Mouse (Mus musculus) midbrain, embryonic 12.5 days (tissue): Measurements from ENCODE around the gene Efna5. TPM values are rescaled to one million over a fixed set of nuclear protein-coding genes. Genes with fewer than 3 reads are reported as not detected.

ENCODE experiments used
- ATAC-seq: fragments of 200-750 bp; cut with Nextera tagmentation; 2 replicates; pipeline ENCODE4 v1.8.0; 2017; ENCODE audit warnings: low read depth, moderate TSS enrichment, moderate library complexity; ENCODE audit not compliant: low FRiP score
- H3K27ac ChIP-seq: fragments of 300-500 bp; sonication (generic); replicated peaks from 2 replicates; pipeline ENCODE4 v1.5.1; 2016; ENCODE audit warnings: mild to moderate bottlenecking
- H3K27me3 ChIP-seq: fragments of 300-500 bp; sonication (generic); 2 replicates; pipeline ENCODE4 v1.6.1; 2016; ENCODE audit warnings: mild to moderate bottlenecking
- H3K36me3 ChIP-seq: fragments of 300-500 bp; sonication (generic); 2 replicates; pipeline ENCODE4 v1.6.1; 2016
- H3K4me1 ChIP-seq: fragments of 300-500 bp; sonication (generic); 2 replicates; pipeline ENCODE4 v1.6.1; 2016
- H3K4me2 ChIP-seq: fragments of 300-500 bp; sonication (generic); replicated peaks from 2 replicates; pipeline ENCODE4 v1.6.1; 2016; ENCODE audit warnings: mild to moderate bottlenecking, moderate library complexity
- H3K4me3 ChIP-seq: fragments of 300-500 bp; sonication (generic); 2 replicates; pipeline ENCODE4 v1.5.1; 2016; ENCODE audit warnings: mild to moderate bottlenecking
- H3K9ac ChIP-seq: fragments of 300-500 bp; sonication (generic); replicated peaks from 2 replicates; pipeline ENCODE4 v1.6.1; 2016; ENCODE audit warnings: mild to moderate bottlenecking, moderate library complexity
- H3K9me3 ChIP-seq: fragments of 300-500 bp; sonication (generic); 2 replicates; pipeline ENCODE4 v1.6.1; 2016; ENCODE audit warnings: mild to moderate bottlenecking
- WGBS: fragments of 180-500 bp; shearing (Covaris S2); methylation state at CpG from one replicate; pipeline ENCODE4 v1.1.7; 2016; 5-methylcytosine and 5-hydroxymethylcytosine counted together
- polyA plus RNA-seq: library from polyadenylated mRNA; unstranded; fragments of >200 nt; fragmentation: Nextera tagmentation; extraction: Ambion mirVana; gene quantifications from 2 replicates; pipeline ENCODE4 v1.2.1, GENCODE M21; 2016

The Efna5 gene
- 85.4 and 115 TPM in 2 replicates for polyA plus RNA-seq

DNA sequence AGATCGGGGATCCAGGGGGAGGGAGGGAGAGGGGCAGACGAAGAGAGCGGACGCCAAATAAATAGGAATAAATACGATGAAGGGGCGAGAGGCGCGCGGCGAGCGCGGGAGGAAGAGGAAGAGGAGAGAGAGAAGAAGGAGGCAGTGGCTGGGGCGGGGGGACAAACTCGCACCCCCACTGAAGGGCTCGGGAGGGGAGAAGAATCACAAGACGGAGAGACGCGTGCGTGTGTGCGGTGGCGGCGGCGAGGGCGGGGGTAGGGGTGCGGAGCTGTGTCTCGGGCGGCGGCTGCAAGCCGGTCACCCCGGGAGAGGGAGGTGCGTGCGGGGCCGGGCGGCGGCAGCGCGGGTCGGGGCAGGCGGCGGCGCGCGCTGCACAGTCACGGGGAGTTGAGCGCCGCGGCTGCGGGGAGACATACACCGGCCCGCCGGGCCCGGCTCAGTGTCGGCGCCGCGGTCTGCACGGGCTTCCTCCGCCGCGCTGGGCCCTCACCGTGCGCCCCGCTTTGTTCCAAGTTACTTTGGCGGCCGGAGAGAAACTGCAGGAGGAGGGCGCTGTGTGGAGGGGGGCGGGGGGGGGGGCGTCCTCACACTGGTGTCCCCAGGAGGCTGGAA is at the start of gene Efna5:
Gene Efna5, minus strand, starts transcription at position 142 of the 615 bp plus-strand sequence.
- peak; percentile 27 for ATAC-seq
- Histone ChIP-seq H3K36me3 (no peaks in the 10 kb centered on the region), H3K9me3 (no peaks in the 10 kb centered on the region), H3K4me3 (peak within 1 kb of the TSS; percentile 82), H3K9ac (peak within 1 kb of the TSS; percentile 95), H3K4me2 (peak within 1 kb of the TSS; percentile 82), H3K4me1 (no peaks in the 10 kb centered on the region), H3K27ac (peak within 1 kb of the TSS; percentile 96), H3K27me3 (peaks cover 4% of the 10 kb centered on the region)
- WGBS: under 1% methylated on average over 24 of the region's 68 CpGs

DNA sequence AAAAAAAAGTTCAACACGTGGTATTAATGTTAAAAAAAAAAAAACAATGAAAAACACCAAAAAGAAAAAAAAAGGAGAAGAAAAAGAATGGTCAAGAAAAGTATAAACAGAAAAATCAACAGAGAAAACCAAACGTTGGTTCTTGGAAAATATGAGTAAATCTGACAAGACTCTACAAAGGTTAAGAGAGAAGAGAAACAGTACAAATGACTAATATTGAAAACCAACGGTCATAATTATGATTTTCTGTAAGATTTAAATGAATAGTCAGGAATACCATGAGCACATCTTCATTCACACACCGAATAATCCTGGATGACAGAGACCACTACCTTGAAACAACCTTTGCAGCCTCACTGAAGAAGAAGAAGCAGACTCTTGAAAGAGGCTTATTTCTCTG is 34.2 kb upstream of the Efna5 start:
- no peaks in the 10 kb centered on the region for H3K4me1 ChIP-seq
- no peak overlapping the region for H3K27ac ChIP-seq
- no peak overlapping the region for H3K4me3 ChIP-seq
- no peaks in the 10 kb centered on the region for H3K27me3 ChIP-seq
- ATAC-seq: no peak
- no peaks in the 10 kb centered on the region for H3K9me3 ChIP-seq
- no peaks in the 10 kb centered on the region for H3K36me3 ChIP-seq
- no peak overlapping the region for H3K9ac ChIP-seq
- H3K4me2 ChIP-seq: no peak overlapping the region
- WGBS: 87% methylated on average over 4 of the region's 4 CpGs

DNA sequence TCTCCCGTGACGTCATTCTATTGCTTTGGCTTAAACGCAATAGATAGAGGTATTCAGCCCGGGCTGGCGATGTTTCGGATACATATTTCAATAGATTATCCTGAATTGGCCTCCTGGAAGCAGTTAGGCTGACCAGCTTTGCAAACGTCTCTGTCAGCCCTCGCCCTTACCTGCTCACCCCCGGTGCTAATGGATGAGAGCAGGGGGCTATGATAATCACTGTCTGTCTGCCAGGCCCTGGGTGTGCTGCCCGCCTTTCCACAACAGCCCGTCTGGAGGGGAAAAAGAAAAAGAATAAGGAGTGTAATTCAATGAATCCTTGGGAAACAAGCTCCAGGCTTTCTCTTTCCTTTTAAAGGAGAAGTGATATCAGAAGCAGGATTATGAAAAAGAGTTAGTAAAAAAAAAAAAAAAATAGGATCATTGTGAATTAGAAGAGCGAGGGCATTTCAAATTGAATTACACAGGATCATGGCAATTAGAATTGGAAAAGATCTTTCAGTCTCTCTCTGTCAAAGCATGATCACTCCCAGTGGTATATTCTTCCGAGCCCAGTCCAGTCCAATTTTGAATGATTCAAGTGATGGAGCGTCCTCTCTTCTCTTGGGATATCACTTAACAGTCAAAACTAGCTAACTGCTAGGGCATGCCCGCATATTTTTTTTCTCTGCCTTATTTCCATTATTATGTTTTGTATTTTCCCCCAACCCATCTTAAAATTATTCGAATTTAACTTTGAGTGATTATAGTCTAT is 24.8 kb upstream of the Efna5 start:
- Histone ChIP-seq H3K4me3 (no peak overlapping the region), H3K27ac (peak overlapping the region; percentile 11; the same call in 1 of the 2 replicates), H3K27me3 (no peaks in the 10 kb centered on the region), H3K36me3 (no peaks in the 10 kb centered on the region), H3K9ac (no peak overlapping the region), H3K4me2 (0 out of 2 replicates have a peak overlapping the region, but pooled peaks have one; percentile 2), H3K4me1 (peaks cover 5% of the 10 kb centered on the region), H3K9me3 (no peaks in the 10 kb centered on the region)
- 55% methylated on average over 16 of the region's 16 CpGs for WGBS
- ATAC-seq: peak; percentile 74; the same call in 1 of the 2 replicates

DNA sequence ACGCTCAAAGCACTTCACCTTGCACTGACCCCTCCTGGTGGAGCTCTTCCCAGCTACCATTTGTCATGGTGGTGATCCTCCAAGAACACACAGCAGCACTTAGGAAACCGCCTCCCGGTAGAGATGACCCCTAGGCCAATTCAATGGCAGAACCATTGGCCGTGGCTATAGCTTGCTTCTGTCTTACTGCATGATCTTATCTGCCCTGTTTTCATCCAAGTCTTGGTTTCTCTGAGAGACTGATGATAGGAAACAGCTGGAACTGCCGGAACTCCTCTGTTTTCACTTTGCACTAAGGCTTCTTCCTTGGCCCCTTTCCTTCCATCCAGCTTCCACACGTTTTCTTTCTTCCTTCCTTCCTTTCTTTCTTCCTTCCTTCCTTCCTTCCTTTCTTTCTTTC is 17.9 kb upstream of the Efna5 start:
- no peak for ATAC-seq
- Histone ChIP-seq H3K9ac (no peak overlapping the region), H3K4me2 (no peak overlapping the region), H3K4me3 (no peak overlapping the region), H3K27me3 (no peaks in the 10 kb centered on the region), H3K27ac (no peak overlapping the region), H3K9me3 (no peaks in the 10 kb centered on the region), H3K36me3 (no peaks in the 10 kb centered on the region), H3K4me1 (no peaks in the 10 kb centered on the region)
- 91% methylated on average over 6 of the region's 6 CpGs for WGBS

DNA sequence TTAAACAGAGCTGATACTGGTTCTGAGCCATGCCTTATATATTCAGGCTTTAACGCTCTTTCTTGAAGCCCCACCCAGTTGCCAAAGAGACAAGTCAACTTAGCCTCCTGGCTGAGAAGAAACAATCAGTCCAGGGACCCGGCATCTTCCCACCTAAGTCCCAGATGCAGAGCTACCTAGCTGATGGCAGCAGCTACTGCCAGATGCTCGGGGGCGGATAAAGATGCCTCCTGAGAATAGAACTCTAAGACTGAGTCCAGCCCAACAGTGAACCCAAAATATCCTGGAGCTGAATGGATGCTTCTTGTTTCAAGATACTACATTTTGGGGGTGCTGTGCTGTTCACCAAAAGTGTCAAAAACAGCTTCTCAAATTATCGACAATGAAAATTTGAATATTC is 8.9 kb upstream of the Efna5 start:
- no peak for ATAC-seq
- WGBS: 84% methylated on average over 5 of the region's 5 CpGs
- Histone ChIP-seq H3K9me3 (no peaks in the 10 kb centered on the region), H3K36me3 (no peaks in the 10 kb centered on the region), H3K27ac (no peak overlapping the region), H3K4me2 (no peak overlapping the region), H3K27me3 (no peaks in the 10 kb centered on the region; the same call in none of the 2 replicates), H3K4me3 (no peak overlapping the region), H3K9ac (no peak overlapping the region), H3K4me1 (no peaks in the 10 kb centered on the region)

DNA sequence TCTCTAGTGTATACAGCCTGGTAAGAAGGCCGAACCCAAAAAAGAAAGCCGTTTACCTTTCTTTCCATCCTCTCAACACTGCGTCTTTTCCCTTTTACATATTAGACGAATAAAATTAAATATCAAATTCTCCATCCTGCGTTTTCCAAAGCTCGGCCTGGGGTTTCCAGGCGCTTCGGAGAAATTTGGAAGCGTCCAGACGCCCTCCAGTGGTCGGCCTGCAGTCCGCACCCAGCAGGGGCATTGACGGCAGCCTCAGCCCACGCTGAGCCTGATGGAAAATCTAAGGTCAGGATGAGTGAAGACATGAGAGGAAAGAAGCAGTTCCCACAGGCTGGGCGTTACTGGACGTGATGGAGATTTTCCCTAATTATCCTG is 3.0 kb upstream of the Efna5 start:
- Histone ChIP-seq H3K9me3 (no peaks in the 10 kb centered on the region), H3K27ac (peak overlapping the region; percentile 80), H3K4me3 (peak overlapping the region; percentile 82), H3K27me3 (no peaks in the 10 kb centered on the region; the same call in 1 of the 2 replicates), H3K36me3 (no peaks in the 10 kb centered on the region), H3K4me2 (peak overlapping the region; percentile 82), H3K9ac (peak overlapping the region; percentile 63), H3K4me1 (no peaks in the 10 kb centered on the region)
- WGBS: under 1% methylated on average over 16 of the region's 16 CpGs
- ATAC-seq: no peak

DNA sequence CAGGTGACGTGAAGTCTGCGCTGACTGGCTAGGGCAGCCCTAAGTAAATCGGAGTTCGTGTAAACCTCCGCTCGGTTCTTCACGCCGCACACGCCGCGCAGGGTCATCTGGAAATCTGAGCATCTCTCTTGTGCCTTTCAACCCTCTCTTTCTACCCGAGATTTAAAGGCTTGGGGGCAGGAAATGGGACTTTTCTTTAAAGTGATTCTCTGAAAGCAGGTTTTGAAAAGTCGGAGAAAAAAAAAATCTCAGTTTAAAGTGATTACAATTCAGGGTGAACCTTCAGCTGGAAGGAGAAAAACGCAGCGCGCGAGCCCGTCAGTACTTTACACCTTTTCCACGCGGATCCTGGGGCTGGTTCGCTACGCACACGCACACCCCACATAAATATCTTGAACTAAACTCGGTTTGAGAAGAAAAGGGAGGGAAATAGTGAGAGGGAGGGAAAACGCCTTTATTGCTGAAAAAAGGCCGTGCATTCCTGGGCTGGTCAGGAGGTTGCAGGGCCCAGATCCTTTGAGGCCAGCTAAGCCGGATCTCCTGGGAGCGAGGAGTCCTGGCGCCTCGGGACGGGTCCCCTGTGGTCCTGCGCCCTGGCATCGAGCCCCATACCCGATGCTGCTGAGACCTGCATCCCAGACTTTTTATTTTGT is 2.5 kb upstream of the Efna5 start:
- Histone ChIP-seq H3K27ac (peak overlapping the region; percentile 80), H3K4me2 (peak overlapping the region; percentile 82), H3K36me3 (no peaks in the 10 kb centered on the region), H3K4me1 (no peaks in the 10 kb centered on the region), H3K9ac (peak overlapping the region; percentile 63), H3K4me3 (peak overlapping the region; percentile 82), H3K9me3 (no peaks in the 10 kb centered on the region), H3K27me3 (no peaks in the 10 kb centered on the region; the same call in 1 of the 2 replicates)
- peak; percentile 7; the same call in 1 of the 2 replicates for ATAC-seq
- WGBS: under 1% methylated on average over 34 of the region's 34 CpGs

DNA sequence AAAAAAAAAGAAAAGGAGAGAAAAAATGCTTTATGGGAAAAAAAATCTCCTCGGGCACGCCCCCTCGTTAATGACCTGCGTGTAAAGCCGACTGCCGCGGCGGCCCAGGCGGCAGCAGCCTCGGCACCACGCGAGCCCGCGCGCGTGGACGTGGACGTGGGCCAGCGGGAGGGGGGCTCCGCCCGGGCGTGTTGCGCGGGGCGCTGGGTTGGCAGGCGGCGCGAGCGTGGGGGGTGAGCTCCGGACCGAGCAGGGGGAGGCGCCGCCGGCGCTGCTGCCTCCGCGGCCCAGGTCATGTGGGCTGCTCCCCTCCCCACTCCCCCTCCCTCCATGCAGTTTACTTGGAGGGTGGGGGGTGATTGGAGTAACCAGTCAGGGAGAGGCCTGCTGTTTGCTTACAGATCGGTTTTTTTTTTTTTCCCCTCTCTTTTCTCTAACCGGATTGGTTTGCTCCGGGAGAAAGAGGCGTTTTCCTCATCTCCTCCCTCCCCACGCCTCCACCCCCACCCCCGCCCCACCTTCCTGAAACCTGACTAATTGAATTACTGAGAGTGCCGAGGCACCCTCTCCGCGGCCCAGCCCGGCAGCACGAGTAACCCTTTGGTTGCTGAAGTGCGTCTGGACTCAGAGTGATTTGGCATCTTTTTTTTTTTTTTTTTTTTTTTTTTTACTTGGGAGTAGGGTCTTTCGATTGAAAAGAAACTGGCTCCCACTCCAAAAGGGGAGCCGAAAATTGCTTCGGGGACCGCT is 1.8 kb upstream of the Efna5 start:
- Histone ChIP-seq H3K27me3 (no peaks in the 10 kb centered on the region; the same call in 1 of the 2 replicates), H3K4me1 (no peaks in the 10 kb centered on the region), H3K27ac (peak overlapping the region; percentile 96), H3K4me2 (peak overlapping the region; percentile 82), H3K9ac (peak overlapping the region; percentile 95), H3K36me3 (no peaks in the 10 kb centered on the region), H3K9me3 (no peaks in the 10 kb centered on the region), H3K4me3 (peak overlapping the region; percentile 82)
- peak; percentile 88 for ATAC-seq
- WGBS: 0% methylated on average over 21 of the region's 53 CpGs

DNA sequence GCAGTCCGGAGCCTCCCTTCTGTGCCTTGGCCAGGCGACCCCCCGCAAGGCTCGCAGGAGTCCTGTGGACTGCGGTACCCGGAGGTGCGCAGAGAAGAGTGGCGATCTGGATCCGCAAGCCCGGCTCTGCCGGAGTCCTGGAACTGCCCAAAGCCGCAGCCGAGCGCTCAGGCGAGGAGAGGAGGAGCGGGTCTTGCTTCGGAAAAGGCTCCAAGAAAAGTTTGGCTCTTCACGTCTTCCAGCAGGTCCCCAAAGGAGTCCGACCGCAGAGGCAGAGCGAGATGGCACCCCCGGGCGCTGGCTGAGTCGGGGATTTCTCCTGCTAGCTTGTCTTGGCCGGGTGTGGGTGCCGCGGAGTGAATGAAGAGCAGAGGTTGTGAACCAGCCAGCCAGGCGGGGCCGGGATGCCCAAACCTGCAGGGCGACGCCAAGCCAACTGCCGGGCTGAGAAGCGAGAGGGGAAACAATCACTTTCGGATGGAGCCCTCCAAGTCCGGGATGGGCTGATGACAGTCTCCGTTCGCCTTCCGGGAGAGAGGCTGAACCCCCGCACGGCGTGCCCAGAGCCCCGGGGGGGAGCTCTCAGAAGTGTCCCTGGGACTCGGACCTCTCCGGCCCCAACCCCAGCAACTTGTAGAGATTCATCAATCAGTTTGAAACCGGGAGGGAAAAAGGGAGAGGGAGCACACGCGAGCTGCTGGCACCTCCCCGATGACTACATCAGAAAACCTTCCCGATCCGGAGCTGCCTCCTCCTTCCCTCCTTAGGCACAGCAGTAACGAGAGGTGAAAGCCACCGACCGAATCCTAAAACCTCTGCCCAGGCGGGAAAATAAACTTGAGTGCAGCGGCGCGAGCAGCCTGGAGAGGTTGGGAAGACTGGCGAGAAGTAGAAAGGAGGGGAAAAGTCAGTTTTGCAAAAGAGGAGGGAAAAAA is 941 bp upstream of the Efna5 start:
- WGBS: under 1% methylated on average over 54 of the region's 58 CpGs
- H3K4me3 ChIP-seq: peak overlapping the region; percentile 82
- peak overlapping the region; percentile 96 for H3K27ac ChIP-seq
- H3K4me1 ChIP-seq: no peaks in the 10 kb centered on the region
- peak; percentile 23 for ATAC-seq
- no peaks in the 10 kb centered on the region for H3K36me3 ChIP-seq
- peak overlapping the region; percentile 82 for H3K4me2 ChIP-seq
- peaks cover 4% of the 10 kb centered on the region for H3K27me3 ChIP-seq
- no peaks in the 10 kb centered on the region for H3K9me3 ChIP-seq
- peak overlapping the region; percentile 95 for H3K9ac ChIP-seq

DNA sequence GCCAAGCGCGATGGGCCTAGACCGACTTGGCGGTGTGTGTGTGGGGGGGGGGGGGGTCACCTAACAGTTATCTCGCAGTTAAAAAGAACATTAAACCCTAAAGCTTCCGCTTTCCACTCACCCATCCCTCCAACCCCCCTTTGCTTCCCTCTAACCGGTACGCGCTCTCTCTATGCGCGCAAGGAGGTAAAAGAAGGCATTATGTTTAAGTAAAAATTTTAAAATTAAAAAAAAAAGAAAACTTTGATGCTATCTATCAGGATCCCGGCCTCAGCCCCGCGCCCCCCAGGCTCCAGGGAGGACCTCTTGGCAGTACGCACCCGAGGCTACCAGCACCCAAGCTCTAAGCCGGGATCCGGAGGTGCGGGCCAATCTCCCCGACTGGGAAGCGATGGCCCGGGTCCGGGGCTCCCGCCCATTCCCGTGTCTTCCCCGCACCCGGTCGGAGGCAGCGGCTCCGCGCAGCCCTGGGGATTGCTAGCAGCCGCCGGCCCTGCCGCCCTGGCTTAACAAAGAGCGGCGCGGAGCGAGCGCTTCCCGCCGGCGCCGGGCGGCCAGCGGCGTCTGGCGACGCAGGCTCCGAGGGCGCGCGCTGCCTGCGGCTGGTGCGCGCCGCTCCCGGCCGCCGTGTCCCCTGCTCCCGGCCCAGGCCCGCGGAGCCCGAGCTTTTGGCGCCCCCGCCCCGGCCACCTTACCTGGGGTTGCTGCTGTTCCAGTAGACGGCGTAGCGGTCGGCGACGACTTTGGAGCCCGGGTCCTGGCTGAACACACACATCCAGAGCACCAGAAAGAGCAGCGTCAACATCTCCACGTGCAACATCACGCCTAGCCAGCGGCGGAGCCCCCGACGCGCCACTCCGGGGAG is 574 bp downstream of the Efna5 start:
- H3K36me3 ChIP-seq: no peaks in the 10 kb centered on the region
- H3K27me3 ChIP-seq: peaks cover 4% of the 10 kb centered on the region
- peak overlapping the region; percentile 82 for H3K4me2 ChIP-seq
- H3K27ac ChIP-seq: peak overlapping the region; percentile 96
- WGBS: 1% methylated on average over 82 of the region's 82 CpGs
- peak; percentile 21 for ATAC-seq
- H3K9ac ChIP-seq: peak overlapping the region; percentile 95
- peak overlapping the region; percentile 82 for H3K4me3 ChIP-seq
- H3K4me1 ChIP-seq: peaks cover 6% of the 10 kb centered on the region; the same call in 1 of the 2 replicates
- H3K9me3 ChIP-seq: no peaks in the 10 kb centered on the region
